Mouse (Mus musculus): Measurements from ENCODE around the gene Ptprb.
A peak's percentile ranks its signal among the peaks of the same experiment; 100 is the strongest.

- TF ChIP-seq CTCF (IDR thresholded peaks at IDR 0.05), result no peak
- TF ChIP-seq EP300 (IDR thresholded peaks at IDR 0.05; ENCODE audit: insufficient read depth, low read depth, low read length), result 0 out of 2 replicates have a peak, but pooled peaks have one; percentile 45
Measured at GRCm38 (mm10) chr10:116286697-116287344, 11.5 kb downstream of the Ptprb start.
